11 mouse cellular contexts compared by ENCODE assay signal in genomic region chr4:98619199-98619598, GRCm38 (mm10).
"Had no signal": no experiment of that assay in that cellular context is flagged by ENCODE, and none has a peak within 500 bp of the region (broad histone marks: within the 10 kb centered on the region; RNA-seq: fewer than 3 reads in every experiment).

No protein-coding gene starts in this region.

- H3K27me3 ChIP-seq: limb, embryonic 15.5 days; liver, embryonic 12.5 days; lung, embryonic 15.5 days; midbrain, embryonic 15.5 days; neural tube, embryonic 12.5 days had no signal

- H3K4me3 ChIP-seq: limb, embryonic 15.5 days; liver, embryonic 12.5 days; lung, embryonic 15.5 days; midbrain, embryonic 15.5 days; neural tube, embryonic 12.5 days had no signal

- H3K36me3 ChIP-seq: limb, embryonic 15.5 days; liver, embryonic 12.5 days; lung, embryonic 15.5 days; midbrain, embryonic 15.5 days; neural tube, embryonic 12.5 days had no signal

- H3K9me3 ChIP-seq: limb, embryonic 15.5 days; liver, embryonic 12.5 days; lung, embryonic 15.5 days; midbrain, embryonic 15.5 days; neural tube, embryonic 12.5 days had no signal

- H3K4me1 ChIP-seq: limb, embryonic 15.5 days; liver, embryonic 12.5 days; midbrain, embryonic 15.5 days had no signal

- ATAC-seq: liver, embryonic 12.5 days; midbrain, embryonic 15.5 days had no signal

- H3K27ac ChIP-seq: limb, embryonic 15.5 days; liver, embryonic 12.5 days; lung, embryonic 15.5 days; midbrain, embryonic 15.5 days; neural tube, embryonic 12.5 days had no signal

- DNase-seq: kidney, adult 8-10 months; kidney, postnatal 25 days; lung, postnatal 14 days; right cerebral cortex, postnatal 4 days; spleen, adult 18-20 months; thymus, postnatal 14 days had no signal
